Mouse (Mus musculus) stomach, postnatal 0 days (tissue): ENCODE data around the gene Rab3b.

Source experiments
- CTCF ChIP-seq: IDR thresholded peaks from 2 replicates; pipeline ENCODE4 v1.5.1; 2016; ENCODE audit warnings: antibody characterized with exemption, low read depth, mild to moderate bottlenecking, moderate library complexity
- EP300 ChIP-seq: optimal IDR thresholded peaks from 2 replicates; pipeline ENCODE3; 2016; ENCODE audit warnings: antibody characterized with exemption

DNA sequence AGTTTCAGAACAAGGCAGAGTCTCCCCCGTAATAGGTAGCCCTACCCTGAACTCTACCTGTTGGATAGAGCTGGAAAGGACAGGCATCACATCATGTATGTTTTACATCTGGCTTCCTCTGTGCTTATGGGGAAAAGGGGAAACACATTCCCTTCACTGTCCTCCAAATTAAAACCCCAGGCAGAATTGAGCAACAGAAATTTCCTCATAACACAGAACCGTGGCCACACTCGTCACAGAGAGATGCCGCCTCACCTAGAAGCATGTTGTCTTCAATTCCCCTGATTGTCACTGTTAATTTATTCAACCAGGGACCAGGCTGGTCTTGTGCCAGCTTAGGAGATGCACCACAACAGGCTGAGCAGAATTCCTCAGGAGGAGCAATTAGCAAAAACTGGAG is 72.8 kb downstream of the Rab3b start:
- TF ChIP-seq CTCF, result no peak
- TF ChIP-seq EP300, result no peak
